Mouse (Mus musculus): ENCODE measurements around the gene Crtc3. TPM values are rescaled to one million over a fixed set of nuclear protein-coding genes. Genes with fewer than 3 reads are reported as not detected.

Crtc3 gene
- total and polyA plus RNA-seq, 3 experiments, result 4.2 to 15.8 TPM; not detected in 1

- no peak overlapping the region for H3K27ac ChIP-seq (ENCODE audit: control insufficient read depth, low read depth, low read length)
- TF ChIP-seq GABPA (IDR thresholded peaks at IDR 0.05; ENCODE audit: low read depth, low read length) (no peak), SMC3 (IDR thresholded peaks at IDR 0.05; ENCODE audit: low read depth, low read length) (no peak), TCF12 (IDR thresholded peaks at IDR 0.05; ENCODE audit: low read depth, low read length) (no peak), MXI1 (IDR thresholded peaks at IDR 0.05; ENCODE audit: low read depth, low read length) (no peak), POLR2AphosphoS5 (IDR thresholded peaks at IDR 0.05; ENCODE audit: borderline replicate concordance, low read depth, low read length) (no peak), RCOR1 (IDR thresholded peaks at IDR 0.05; ENCODE audit: low read depth, low read length) (no peak), ZMIZ1 (IDR thresholded peaks at IDR 0.05; ENCODE audit: low read depth, low read length) (no peak), NELFE (IDR thresholded peaks at IDR 0.05; ENCODE audit: low read depth, low read length) (no peak), CHD2 (IDR thresholded peaks at IDR 0.05; ENCODE audit: low read length) (no peak), TBP (IDR thresholded peaks at IDR 0.05; ENCODE audit: low read depth, low read length) (no peak), ELF1 (IDR thresholded peaks at IDR 0.05; ENCODE audit: low read depth, low read length) (no peak), BHLHE40 (IDR thresholded peaks at IDR 0.05; ENCODE audit: borderline replicate concordance, low read depth, low read length) (no peak), RAD21 (IDR thresholded peaks at IDR 0.05; ENCODE audit: low read depth, low read length) (no peak), ZKSCAN1 (IDR thresholded peaks at IDR 0.05; ENCODE audit: low read depth, low read length) (no peak), GATA1 (IDR thresholded peaks at IDR 0.05; ENCODE audit: low read depth, low read length) (no peak), MAFK (IDR thresholded peaks at IDR 0.05; ENCODE audit: borderline replicate concordance, low read depth, low read length) (no peak), CHD1 (IDR thresholded peaks at IDR 0.05; ENCODE audit: low read depth, low read length) (no peak), TAL1 (IDR thresholded peaks at IDR 0.05; ENCODE audit: low read length) (no peak), KAT2A (conservative IDR thresholded peaks at IDR 0.05; ENCODE audit: low read depth, low read length) (no peak)
- no peaks in the 10 kb centered on the region for H3K9me3 ChIP-seq (replicated peaks; ENCODE audit: insufficient read depth, low read length)
- DNase-seq (ENCODE audit: low read depth, low spot score), result no peak
- H3K36me3 ChIP-seq (ENCODE audit: control insufficient read depth in 1 of 2, insufficient read depth in 2 of 2, low read length in 2 of 2), result no peaks in the 10 kb centered on the region; a peak in 1 of 4 replicates
- H3K4me1 ChIP-seq (ENCODE audit: control insufficient read depth in 1 of 2, insufficient read depth in 2 of 2, low read length in 2 of 2), result peaks cover 0 to 7% of the 10 kb centered on the region in 2 experiments; a peak in 1 of 4 replicates
- no peak overlapping the region for H3K9ac ChIP-seq (ENCODE audit: control insufficient read depth, low read depth, low read length, poor library complexity, severe bottlenecking)
- H3K27me3 ChIP-seq (ENCODE audit: control insufficient read depth in 1 of 2, insufficient read depth in 2 of 2, low read length in 2 of 2), result no peaks in the 10 kb centered on the region
- no peak overlapping the region for H3K4me3 ChIP-seq (ENCODE audit: control insufficient read depth in 1 of 2, insufficient read depth in 1 of 2, low read depth in 2 of 2, low read length in 2 of 2)
- H3K79me2 ChIP-seq (ENCODE audit: control insufficient read depth, insufficient read depth, low read length, poor library complexity), result no peaks in the 10 kb centered on the region
Observed at GRCm38 (mm10) chr7:80657896-80658295, 30.8 kb downstream of the Crtc3 start.

GRCm38 (mm10) chr7:80655350-80656013, 33.2 kb downstream of the Crtc3 start:
- Histone ChIP-seq H3K27ac (ENCODE audit: control insufficient read depth, low read depth, low read length) (no peak overlapping the region), H3K4me3 (ENCODE audit: control insufficient read depth in 1 of 2, insufficient read depth in 1 of 2, low read depth in 2 of 2, low read length in 2 of 2) (no peak overlapping the region), H3K27me3 (ENCODE audit: control insufficient read depth in 1 of 2, insufficient read depth in 2 of 2, low read length in 2 of 2) (no peaks in the 10 kb centered on the region), H3K4me1 (ENCODE audit: control insufficient read depth in 1 of 2, insufficient read depth in 2 of 2, low read length in 2 of 2) (peaks cover 0 to 6% of the 10 kb centered on the region in 2 experiments; a peak in 1 of 4 replicates), H3K9ac (ENCODE audit: control insufficient read depth, low read depth, low read length, poor library complexity, severe bottlenecking) (no peak overlapping the region), H3K9me3 (replicated peaks; ENCODE audit: insufficient read depth, low read length) (no peaks in the 10 kb centered on the region), H3K36me3 (ENCODE audit: control insufficient read depth in 1 of 2, insufficient read depth in 2 of 2, low read length in 2 of 2) (peaks cover 0 to 2% of the 10 kb centered on the region in 2 experiments; a peak in 2 of 4 replicates), H3K79me2 (ENCODE audit: control insufficient read depth, insufficient read depth, low read length, poor library complexity) (no peaks in the 10 kb centered on the region)
- TF ChIP-seq MYB (IDR thresholded peaks at IDR 0.05; ENCODE audit: low read depth, low read length) (no peak), ZKSCAN1 (IDR thresholded peaks at IDR 0.05; ENCODE audit: low read depth, low read length) (no peak), POLR2AphosphoS5 (IDR thresholded peaks at IDR 0.05; ENCODE audit: borderline replicate concordance, low read depth, low read length) (no peak), JUND (IDR thresholded peaks at IDR 0.05; ENCODE audit: low read depth, low read length) (no peak), MYC (IDR thresholded peaks at IDR 0.05; ENCODE audit: low read depth, low read length) (no peak), TCF12 (IDR thresholded peaks at IDR 0.05; ENCODE audit: low read depth, low read length) (no peak), MAFK (IDR thresholded peaks at IDR 0.05; ENCODE audit: borderline replicate concordance, low read depth, low read length) (no peak), ETS1 (IDR thresholded peaks at IDR 0.05; ENCODE audit: low read depth, low read length) (no peak)
- DNase-seq (ENCODE audit: low read depth, low spot score), result no peak
